Mouse (Mus musculus) E14TG2a.4 (cell line): ENCODE measurements around the gene Ppef2.

Experiments used
- H3K27me3 ChIP-seq: 2 replicates; pipeline ENCODE4 v1.6.1; 2014; ENCODE audit warnings: low read length, control low read depth; ENCODE audit not compliant: insufficient read depth
- H3K36me3 ChIP-seq: 2 replicates; pipeline ENCODE4 v1.6.1; 2014; ENCODE audit warnings: low read length, control low read depth; ENCODE audit not compliant: insufficient read depth
- H3K4me1 ChIP-seq: replicated peaks from 2 replicates; pipeline ENCODE4 v1.6.1; 2014; ENCODE audit warnings: low read depth, low read length, control low read depth
- H3K4me3 ChIP-seq: replicated peaks from 2 replicates; pipeline ENCODE4 v1.5.1; 2014; ENCODE audit warnings: mild to moderate bottlenecking, low read length
- H3K9me3 ChIP-seq: 2 replicates; pipeline ENCODE4 v1.6.1; 2014; ENCODE audit warnings: low read length, control low read depth
- CTCF ChIP-seq: conservative IDR thresholded peaks from 2 replicates; pipeline ENCODE4 v1.5.1; 2014; ENCODE audit warnings: low read length
- NANOG ChIP-seq: IDR thresholded peaks from 2 replicates; pipeline ENCODE4 v1.6.1; 2014; ENCODE audit warnings: borderline replicate concordance, low read length, mixed read lengths
- POU5F1 ChIP-seq: IDR thresholded peaks from 2 replicates; pipeline ENCODE4 v1.6.1; 2014; ENCODE audit warnings: low read length, borderline replicate concordance

The Ppef2 gene

GRCm38 (mm10) chr5:92231836-92232235 is 24.2 kb downstream of the Ppef2 start:
- H3K9me3 ChIP-seq = no peaks in the 10 kb centered on the region
- H3K4me1 ChIP-seq = peaks cover 33% of the 10 kb centered on the region
- no peaks in the 10 kb centered on the region for H3K27me3 ChIP-seq
- no peak overlapping the region for H3K4me3 ChIP-seq
- H3K36me3 ChIP-seq = no peaks in the 10 kb centered on the region
- TF ChIP-seq POU5F1 = no peak
- TF ChIP-seq NANOG = no peak
- TF ChIP-seq CTCF = no peak

GRCm38 (mm10) chr5:92230306-92230705 is 25.8 kb downstream of the Ppef2 start:
- H3K4me1 ChIP-seq = peaks cover 26% of the 10 kb centered on the region
- H3K36me3 ChIP-seq = no peaks in the 10 kb centered on the region
- no peak for TF ChIP-seq CTCF
- no peak for TF ChIP-seq NANOG
- no peak for TF ChIP-seq POU5F1
- no peaks in the 10 kb centered on the region for H3K9me3 ChIP-seq
- H3K27me3 ChIP-seq = no peaks in the 10 kb centered on the region
- no peak overlapping the region for H3K4me3 ChIP-seq

- H3K27me3 ChIP-seq = no peaks in the 10 kb centered on the region
- TF ChIP-seq POU5F1 = no peak
- no peak for TF ChIP-seq CTCF
- no peak for TF ChIP-seq NANOG
- H3K4me3 ChIP-seq = no peak overlapping the region
- H3K36me3 ChIP-seq = no peaks in the 10 kb centered on the region
- no peaks in the 10 kb centered on the region for H3K9me3 ChIP-seq
- peaks cover 21% of the 10 kb centered on the region for H3K4me1 ChIP-seq
These were observed 26.6 kb downstream of the Ppef2 start for GRCm38 (mm10) chr5:92229514-92229913.

- Histone ChIP-seq H3K36me3 (no peaks in the 10 kb centered on the region), H3K9me3 (no peaks in the 10 kb centered on the region), H3K4me1 (peaks cover 21% of the 10 kb centered on the region), H3K27me3 (no peaks in the 10 kb centered on the region), H3K4me3 (peak overlapping the region; percentile 46)
- no peak for TF ChIP-seq NANOG
- TF ChIP-seq POU5F1 = no peak
- TF ChIP-seq CTCF = no peak
These were observed 27.3 kb downstream of the Ppef2 start for GRCm38 (mm10) chr5:92228776-92229175.

GRCm38 (mm10) chr5:92227782-92228181 is 28.3 kb downstream of the Ppef2 start:
- Histone ChIP-seq H3K9me3 (no peaks in the 10 kb centered on the region), H3K36me3 (no peaks in the 10 kb centered on the region), H3K4me3 (no peak overlapping the region; the same call in 1 of the 2 replicates), H3K4me1 (peaks cover 21% of the 10 kb centered on the region), H3K27me3 (no peaks in the 10 kb centered on the region)
- TF ChIP-seq NANOG (no peak), POU5F1 (no peak), CTCF (no peak)

- TF ChIP-seq NANOG = no peak
- H3K9me3 ChIP-seq = no peaks in the 10 kb centered on the region
- H3K4me1 ChIP-seq = peaks cover 27% of the 10 kb centered on the region
- H3K36me3 ChIP-seq = no peaks in the 10 kb centered on the region
- H3K4me3 ChIP-seq = no peak overlapping the region
- H3K27me3 ChIP-seq = no peaks in the 10 kb centered on the region
These were observed 35.7 kb downstream of the Ppef2 start for GRCm38 (mm10) chr5:92220287-92220902.

GRCm38 (mm10) chr5:92219826-92220225 is 36.3 kb downstream of the Ppef2 start:
- no peaks in the 10 kb centered on the region for H3K9me3 ChIP-seq
- TF ChIP-seq NANOG = no peak
- TF ChIP-seq POU5F1 = no peak
- TF ChIP-seq CTCF = no peak
- H3K36me3 ChIP-seq = no peaks in the 10 kb centered on the region
- H3K27me3 ChIP-seq = no peaks in the 10 kb centered on the region
- H3K4me1 ChIP-seq = peaks cover 27% of the 10 kb centered on the region
- no peak overlapping the region for H3K4me3 ChIP-seq

- TF ChIP-seq NANOG = 0 out of 2 replicates have a peak, but pooled peaks have one; percentile 24
- TF ChIP-seq POU5F1 = no peak
- H3K36me3 ChIP-seq = no peaks in the 10 kb centered on the region
- peaks cover 27% of the 10 kb centered on the region for H3K4me1 ChIP-seq
- no peak overlapping the region for H3K4me3 ChIP-seq
- H3K27me3 ChIP-seq = no peaks in the 10 kb centered on the region
- H3K9me3 ChIP-seq = no peaks in the 10 kb centered on the region
These were observed 36.9 kb downstream of the Ppef2 start for GRCm38 (mm10) chr5:92218915-92219793.

GRCm38 (mm10) chr5:92215308-92215707 is 40.8 kb downstream of the Ppef2 start, which contains the start of gene U90926:
U90926 (minus strand) TSS chr5:92215408.
- Histone ChIP-seq H3K4me3 (no peak within 1 kb of the TSS), H3K4me1 (peaks cover 22% of the 10 kb centered on the region), H3K9me3 (no peaks in the 10 kb centered on the region), H3K36me3 (no peaks in the 10 kb centered on the region), H3K27me3 (no peaks in the 10 kb centered on the region)
- TF ChIP-seq CTCF (no peak), POU5F1 (no peak), NANOG (no peak)
